Mouse (Mus musculus) gastrocnemius, adult 18-20 months (tissue): ENCODE measurements around the gene Tex14. TPM values are rescaled to one million over a fixed set of nuclear protein-coding genes. Genes with fewer than 3 reads are reported as not detected.
"Not testable (repeated sequence)": the region's sequence is repeated elsewhere in the genome, so short reads cannot be mapped to it uniquely, and the experiment has no call there.

Experiments
- DNase-seq: peaks from one replicate; pipeline ENCODE4 v3.0.0; 2021; ENCODE audit warnings: low spot score
- total RNA-seq, 2 experiments: library from RNA; stranded (reverse); gene quantifications; 2 replicates each; pipeline ENCODE4 v1.2.3; 2021

Gene Tex14
- total RNA-seq, 2 experiments from 2014 or later: 0.14 TPM

DNA sequence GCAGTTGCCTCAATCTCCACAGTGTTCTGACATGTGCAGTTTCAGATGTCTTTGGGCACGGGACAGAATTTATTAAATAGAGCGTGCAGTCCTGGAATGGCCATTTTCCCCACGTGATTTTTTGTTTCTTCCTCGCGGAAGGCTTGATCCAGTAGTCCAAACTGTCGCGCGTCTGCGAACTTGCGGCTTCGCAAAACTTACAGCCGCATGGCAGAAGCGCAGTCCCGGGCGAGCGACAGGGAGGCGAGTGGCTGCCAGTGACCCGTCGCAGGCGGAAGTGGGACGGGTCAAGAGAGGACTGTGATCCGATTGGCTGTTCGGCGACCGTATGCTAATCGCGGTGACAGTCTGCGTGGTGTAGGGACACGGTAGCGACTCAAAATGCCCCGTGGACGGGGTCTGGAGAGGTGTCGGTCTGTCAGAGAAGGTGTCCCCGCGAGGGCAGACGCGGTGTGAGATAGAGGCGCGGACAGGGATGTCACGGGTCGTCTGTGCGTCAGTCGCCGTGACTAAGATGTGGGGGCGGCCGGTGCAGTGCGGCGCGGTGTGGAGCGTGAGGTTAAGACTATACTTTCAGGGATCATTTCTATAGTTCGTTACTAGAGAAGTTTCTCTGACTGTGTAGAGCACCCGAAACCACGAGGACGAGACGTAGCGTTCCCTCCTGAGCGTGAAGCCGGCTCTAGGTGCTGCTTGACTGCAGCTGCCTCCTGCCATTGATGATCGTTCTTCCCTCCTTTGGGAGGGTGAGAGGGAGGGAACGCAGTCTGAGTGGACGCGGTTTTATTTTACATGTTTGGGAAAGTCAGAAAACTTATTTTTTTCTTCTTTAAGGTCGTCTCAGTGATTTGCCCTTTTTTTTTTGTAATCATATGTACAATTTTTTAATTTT lies 66.2 kb downstream of the Tex14 start:
- peak; percentile 78 for DNase-seq

DNA sequence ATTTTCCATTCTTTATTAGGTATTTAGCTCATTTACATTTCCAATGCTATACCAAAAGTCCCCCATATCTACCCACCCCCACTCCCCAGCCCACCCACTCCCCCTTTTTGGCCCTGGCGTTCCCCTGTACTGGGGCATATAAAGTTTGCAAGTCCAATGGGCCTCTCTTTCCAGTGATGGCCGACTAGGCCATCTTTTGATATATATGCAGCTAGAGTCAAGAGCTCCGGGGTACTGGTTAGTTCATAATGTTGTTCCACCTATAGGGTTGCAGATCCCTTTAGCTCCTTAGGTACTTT lies 66.8 kb downstream of the Tex14 start:
- DNase-seq: not testable (repeated sequence)

DNA sequence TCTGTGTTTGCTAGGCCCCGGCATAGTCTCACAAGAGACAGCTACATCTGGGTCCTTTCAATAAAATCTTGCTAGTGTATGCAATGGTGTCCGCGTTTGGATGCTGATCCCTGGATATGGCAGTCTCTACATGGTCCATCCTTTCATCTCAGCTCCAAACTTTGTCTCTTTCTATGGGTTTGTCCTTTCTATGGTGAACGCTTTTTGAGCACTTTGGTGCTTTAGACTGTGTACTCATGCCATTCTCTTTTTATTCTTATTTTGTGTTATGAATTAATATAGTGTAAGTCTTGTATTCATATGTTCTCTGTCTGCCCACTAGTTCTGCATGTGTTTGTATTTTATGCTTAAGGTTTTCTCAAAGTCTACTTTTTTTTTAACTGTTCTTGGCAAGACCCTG lies 67.2 kb downstream of the Tex14 start:
- not testable (repeated sequence) for DNase-seq

DNA sequence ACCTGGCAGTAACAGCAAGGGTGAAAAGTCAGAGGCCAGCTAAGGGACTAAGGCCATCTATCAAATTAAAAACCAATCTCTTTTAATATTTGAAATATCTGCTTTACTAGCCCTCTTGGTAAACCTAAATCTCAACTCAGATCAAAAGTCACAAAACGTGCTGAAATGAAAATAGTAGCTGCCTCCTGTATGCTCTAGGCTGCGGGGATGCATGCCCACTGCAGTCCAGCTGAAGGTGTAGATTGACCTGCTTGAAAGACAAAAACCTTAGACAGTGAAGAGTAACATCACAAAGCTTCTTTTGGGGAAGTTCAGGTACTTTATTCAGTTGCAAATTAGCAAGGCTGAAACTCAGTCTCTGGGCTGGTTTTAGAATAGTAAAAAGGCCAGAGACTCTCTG lies 74.3 kb downstream of the Tex14 start:
- DNase-seq: not testable (repeated sequence)

DNA sequence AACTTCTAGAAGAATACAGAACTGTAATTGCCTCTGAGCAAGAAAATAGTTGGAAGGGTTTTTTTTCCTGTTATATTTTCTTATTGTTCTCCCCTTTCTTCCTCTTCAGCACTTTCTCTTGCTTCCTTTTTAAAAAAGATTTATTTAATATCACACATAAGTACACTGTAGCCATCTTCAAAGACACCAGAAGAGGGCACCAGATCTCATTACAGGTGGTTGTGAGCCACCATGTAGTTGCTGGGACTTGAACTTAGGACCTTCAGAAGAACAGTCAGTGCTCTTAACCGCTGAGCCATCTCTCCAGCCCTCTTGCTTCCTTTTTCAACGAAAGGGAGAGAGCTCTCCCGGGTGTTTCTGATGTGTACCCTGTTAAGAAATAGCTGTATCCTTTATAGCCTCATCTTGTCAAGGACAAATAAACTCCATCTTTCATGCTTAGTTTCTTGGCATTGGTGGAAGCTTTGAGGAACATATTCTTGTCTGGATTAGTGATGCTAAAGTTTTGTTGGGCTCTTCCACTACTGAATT lies 79.0 kb downstream of the Tex14 start:
- no peak for DNase-seq

DNA sequence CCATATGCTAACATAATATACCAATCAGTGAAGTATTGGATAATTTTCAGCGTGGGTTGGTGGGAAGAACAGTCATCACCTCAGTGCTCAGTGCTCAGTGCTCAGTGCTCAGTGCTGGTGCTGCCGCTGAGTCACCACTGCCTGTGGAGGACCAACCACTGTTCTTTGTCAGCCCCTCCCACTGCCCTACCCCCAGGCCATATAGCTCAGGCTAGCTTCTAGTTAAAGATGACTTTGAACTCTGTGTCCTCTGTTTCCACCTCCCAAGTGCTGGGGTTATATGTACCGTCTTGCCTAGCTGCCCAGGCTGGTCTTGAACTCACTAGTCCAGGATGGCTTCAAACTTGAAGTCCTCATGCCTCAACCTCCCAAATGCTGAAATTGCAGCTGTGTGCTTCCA lies 84.1 kb downstream of the Tex14 start:
- no peak for DNase-seq

DNA sequence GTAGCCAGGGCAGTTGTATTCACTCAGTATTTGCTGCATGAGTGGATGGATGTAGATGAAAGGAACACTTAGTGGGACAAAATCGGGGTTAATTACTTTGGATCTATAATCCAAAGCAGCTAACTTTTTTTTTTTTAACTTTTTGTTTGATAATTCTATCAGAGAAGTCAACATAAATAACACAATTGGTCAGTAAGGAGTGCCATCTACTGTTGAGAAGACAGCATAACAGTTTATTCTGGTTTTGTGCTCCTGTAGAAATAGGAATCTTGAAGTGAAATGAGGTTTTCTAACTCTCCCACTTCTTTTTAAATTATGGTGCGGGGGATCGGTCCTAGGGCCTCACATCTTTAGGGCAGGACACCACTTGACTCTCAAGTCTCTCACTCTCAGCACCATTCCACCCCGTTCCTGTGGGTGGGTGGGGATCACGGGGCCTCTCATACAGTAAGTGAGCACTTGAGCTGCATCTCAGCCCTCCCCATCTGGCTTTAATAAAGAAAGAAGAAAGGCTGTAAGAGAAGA lies 99.9 kb downstream of the Tex14 start:
- DNase-seq: no peak

DNA sequence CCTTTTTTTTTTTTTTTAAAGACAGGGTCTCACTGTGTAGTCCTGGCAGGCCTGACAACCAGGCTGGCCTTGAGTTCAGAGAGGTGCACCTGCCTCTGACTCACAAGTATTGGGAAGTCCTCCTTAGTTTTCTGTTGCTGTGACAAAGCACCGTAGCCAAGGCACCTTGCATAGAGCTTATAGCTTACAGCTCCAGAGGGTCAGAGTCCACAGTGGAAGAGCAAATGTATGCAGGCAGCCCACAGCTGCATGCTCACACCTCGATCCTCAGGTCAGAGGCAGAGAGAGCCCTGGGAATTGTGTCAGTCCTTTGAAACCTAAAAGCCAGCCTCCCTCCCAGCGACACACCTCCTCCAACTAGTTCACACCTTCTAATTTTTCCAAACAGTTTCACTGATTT lies 101.6 kb downstream of the Tex14 start:
- DNase-seq: no peak

DNA sequence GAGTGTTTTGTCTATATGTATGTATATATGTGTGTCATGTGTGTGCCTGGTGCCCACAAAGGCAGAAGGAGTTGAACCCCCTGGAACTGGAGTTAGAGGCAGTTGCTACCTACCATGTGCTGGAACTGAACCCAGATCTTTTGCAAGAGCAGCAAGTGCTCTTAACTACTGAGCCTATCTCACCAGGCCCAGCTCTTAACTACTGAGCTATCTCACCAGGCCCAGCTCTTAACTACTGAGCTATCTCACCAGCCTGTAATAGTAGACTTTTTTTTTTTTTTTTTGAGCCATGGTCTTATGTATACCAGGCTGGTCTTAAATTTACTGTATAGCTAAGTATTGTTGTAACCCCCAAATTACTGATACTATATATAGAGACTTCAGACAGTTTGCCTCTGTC lies 102.2 kb downstream of the Tex14 start:
- no peak for DNase-seq

DNA sequence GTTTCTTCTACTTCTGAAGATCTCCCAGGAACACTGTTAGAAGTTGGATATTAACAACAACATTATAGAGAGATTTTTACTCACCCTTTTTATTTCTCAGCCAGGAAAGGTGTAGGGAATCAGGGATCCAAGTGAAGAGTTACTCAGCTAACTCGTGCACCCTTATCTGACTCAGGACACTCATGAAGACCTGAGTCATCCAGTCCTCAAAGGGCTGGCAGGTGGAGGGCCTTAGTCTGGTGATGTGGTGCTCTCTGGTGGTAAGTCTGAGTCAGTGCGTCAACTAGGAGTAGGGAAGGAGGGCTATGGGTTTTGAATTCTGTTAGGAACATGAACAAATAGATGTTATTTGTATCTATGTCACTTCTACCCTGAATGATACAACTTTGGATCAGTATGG lies 114.4 kb downstream of the Tex14 start:
- DNase-seq: peak; percentile 22

DNA sequence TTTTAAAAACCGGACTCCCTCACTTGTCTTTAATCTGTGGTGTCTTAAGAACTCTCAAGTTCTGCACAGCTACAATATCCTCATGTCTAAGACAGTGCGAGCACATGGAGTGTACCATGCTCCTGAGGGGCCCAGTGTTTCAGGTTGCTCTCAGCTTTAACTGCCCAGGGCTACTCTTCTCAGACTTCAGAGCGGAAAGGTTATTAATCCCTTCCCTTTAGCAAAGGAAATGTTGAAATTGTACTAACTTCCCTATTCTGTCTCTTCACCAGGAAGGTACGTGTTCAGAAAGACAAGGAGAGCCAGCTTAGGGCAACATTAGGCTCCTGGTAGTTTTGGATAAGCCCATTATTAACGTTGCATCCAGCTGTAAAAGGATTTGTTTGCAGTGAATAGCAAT lies 118.6 kb downstream of the Tex14 start:
- no peak for DNase-seq

DNA sequence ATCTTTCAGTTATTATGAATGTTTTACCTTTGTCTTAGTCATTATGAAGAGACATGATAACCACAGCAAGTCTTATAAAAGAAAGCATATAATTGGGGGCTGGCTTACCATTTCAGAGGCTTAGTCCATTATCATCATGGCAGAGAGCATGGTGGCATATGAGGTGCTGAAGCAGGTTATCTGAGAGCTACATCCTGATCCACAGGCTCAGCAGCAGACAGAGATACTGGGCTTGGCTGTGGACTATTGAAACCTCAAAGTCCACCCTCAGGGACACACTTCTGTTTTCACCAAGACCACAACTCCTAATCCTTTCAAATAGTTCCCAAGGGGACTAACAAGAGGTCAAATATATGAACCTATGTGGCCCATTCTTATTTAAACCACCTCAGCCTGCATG lies 119.1 kb downstream of the Tex14 start:
- DNase-seq: no peak

DNA sequence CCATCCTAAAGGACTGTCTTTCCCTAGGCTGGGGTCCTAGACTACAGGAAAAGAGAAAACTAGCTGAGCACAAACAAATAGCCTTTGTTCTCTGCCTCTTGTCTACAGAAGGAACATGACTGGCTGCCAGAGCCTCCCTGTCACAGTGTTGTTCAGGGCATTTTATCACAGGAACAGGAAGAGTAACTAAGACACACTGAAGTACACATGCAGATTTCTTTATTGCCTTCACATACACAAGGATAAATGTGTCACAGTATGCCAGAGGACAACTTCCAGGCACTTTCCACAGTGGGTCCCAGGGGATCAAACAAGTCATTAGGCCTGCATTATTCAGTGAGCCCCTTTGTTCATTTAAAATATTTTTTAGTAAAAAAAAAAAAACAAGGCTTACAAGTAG lies 119.9 kb downstream of the Tex14 start:
- DNase-seq: no peak

DNA sequence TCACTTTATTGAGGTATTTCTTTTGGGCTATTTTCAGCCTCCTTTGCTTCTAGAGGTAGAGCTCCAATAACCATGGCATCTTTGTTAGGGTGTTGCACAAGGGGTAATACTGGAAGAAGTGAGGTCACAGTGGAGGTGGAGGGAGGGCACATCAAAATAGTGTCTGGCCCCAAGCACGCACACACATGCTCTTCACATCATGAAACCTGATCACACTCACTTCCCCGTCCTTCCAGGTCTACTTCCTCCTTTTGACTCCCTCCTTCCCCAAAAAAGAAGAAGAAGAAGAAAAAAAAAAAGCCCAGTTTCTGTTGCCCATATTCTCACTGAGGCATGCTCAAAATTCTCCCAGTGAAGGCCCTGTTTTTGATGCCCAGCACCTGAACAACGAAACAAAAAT lies 122.5 kb downstream of the Tex14 start:
- no peak for DNase-seq

DNA sequence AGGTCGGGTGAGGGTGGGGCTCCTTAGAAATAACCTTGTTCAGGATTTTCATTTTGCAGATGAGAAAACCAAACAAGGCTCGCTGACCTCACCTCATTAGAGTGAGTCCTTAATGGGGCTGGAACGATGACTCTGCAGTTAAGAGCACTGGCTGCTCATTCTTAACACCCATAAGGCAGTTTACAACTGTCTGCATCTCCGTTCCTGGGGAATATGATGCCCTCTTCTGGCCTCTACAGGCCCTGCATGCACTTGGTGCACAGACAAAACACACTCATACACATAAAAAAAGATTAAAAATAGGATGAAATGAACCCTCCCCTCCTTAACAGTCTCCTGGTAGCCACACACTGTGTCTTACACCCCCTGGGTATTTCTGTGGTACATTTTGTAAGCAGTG lies 123.1 kb downstream of the Tex14 start:
- DNase-seq: no peak

DNA sequence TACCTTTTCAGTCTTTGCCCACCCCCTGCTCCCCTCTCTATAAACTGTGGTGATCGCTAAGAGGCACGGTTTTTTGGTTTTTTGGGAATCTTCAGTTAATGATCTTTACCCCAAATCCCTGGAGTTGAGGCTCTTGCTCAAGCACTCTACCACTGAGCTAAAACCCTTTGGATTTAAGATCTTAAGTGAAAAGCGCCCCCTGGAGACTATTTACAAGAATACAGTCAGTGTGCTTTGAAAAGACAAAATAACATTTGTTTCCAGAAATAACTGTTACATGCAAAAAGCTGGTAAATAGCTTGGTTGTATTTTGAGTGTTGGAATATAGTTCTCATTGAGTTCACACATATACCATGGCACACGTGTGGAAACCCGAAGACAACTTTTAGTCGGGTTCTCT lies 126.8 kb downstream of the Tex14 start:
- DNase-seq: no peak

DNA sequence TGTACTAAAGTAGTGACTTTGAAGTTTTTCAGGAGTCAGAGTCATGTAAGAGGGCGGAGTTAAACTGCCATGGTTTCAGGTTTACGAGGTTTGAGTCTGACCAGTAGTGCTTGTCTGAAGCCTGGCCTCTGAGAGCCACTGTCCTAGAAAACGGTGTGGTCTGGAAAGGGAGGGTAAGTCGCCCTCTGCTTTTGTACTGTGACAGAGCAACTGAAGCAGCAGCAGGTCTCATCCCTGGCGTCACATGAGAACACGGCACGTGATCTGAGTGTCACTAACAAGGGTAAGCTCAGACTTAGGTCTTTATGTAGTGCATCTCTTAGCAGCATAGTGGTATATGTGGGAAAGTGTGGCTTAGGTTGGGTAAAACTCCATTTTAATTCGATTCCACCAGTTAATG lies 137.4 kb downstream of the Tex14 start:
- DNase-seq: no peak

DNA sequence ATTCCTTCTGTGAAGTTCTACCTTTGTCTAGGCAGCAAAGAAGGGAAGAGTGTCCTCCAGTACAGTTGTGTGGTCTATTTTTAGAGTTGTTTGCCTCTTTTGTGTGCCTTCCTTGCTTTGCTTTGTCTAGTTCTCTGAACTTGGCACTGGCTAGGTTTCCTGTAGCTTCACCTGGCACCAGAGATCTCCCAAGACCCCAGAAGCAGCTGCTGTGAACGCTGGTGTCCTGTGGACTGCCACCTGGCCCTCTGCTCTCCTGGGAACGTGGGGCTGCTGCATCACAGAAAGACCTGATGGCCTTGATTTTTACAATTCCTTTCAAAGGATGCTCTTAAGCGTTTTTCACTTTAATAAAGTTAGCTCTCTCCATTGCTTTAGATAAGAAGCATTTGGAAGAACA lies 138.0 kb downstream of the Tex14 start:
- DNase-seq: no peak

DNA sequence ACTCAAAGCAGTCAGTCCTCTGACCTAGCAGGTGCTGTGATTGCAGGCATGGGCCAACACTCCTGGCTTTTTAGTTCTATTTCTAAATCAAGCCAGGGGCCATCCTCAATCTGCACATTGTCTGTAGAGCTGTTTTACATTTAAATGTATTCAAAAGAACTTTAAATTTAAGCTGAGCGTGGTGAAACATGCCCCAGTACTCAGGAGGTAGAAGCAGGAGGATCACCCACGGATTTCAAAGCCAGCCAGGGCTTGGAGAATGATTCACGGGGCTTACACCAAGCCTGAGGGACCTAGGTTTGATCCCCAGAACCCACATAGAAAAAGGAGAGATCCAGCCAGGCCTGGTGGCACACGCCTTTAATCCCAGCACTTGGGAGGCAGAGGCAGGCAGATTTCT lies 148.5 kb downstream of the Tex14 start:
- DNase-seq: no peak

DNA sequence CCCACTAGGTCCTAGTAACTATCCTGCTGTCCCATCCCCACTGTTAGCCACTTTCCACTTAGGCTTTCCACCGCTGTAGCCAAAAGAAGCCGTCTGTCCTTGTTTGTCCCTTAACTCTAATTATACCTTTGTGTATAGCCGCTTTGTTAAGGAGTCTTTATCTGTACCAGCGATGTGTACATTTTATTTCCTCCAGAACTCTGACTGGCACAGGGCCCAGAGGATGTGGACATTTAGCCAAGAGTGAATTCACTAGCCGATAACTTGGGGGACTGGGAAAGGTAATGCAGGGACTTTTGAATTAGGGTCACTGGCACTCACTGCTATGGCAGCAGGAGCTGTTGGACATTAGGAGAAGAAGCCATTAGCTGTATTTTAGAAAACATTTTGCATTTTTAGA lies 149.5 kb downstream of the Tex14 start:
- DNase-seq: no peak

DNA sequence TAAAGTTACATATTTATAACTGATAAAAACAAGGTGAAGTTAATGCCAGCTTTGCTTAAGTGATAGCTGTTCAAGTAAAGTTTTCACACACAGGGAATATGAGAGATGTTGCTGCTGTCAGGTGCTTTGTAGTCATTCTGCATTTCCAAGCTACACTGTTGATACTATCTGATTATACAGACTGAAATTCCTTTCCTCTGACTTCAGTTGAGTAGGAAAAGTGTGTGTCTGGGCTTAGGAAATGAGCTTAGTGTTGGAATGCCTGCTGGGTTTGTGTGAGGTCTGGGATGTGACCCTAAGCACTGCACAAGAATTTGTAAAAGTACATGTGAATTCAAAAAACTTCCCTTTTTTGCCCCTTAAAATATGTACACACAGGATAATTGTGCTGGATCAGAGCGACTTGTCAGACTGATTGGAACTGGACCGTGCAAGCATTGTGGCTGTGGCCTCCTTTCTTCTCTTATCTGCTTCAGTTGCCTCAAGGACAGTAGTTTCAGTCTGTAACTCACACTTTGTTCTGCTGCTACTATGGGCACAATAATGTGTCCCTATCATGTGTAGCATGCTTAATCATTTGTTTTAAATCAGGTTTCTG lies 150.3 kb downstream of the Tex14 start:
- no peak for DNase-seq

DNA sequence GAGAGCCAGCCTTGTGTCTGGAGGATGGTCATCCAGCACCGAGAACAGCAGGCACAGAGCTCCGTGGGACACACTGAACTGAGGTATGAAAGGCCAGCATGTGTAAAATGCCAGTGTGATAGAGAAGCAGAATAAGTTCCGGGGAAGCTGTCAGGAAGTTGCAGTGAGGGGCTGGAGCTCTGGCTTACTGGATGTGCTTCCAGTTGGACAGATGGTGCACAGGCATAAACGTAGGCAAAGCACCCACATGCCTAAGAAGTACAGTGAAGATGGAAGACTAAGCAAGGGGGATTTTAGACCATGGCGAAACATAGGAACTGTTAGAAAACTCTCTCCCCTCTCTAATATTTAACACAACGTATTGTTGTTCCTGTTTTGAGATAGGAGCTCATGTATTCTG lies 156.3 kb downstream of the Tex14 start:
- DNase-seq: no peak

DNA sequence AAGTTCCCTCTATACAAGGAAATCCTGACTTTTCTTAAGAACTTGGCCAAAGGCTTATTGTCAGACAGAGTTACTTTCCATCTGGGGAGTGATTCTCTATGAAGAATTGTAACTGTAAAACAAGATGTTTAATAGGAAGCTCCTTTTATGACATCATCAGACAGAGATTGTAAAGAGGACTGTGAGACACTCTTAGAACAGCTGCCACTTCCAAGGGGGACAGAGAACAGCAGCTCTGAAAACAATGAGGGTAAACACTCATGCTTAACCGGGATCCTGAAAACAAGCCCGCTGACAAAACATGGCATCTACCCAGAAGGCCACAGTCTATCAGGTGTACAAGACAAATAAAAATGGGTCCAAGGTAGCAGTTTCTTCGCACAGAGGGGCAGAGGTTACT lies 161.6 kb downstream of the Tex14 start, which contains the start of gene Gm11492:
Gene Gm11492, plus strand, starts transcription at position 153 of the 400 bp plus-strand sequence.
- DNase-seq: no peak
